Mouse (Mus musculus): ENCODE data around the gene Myo1f. TPM values are rescaled to one million over a fixed set of nuclear protein-coding genes. Genes with fewer than 3 reads are reported as not detected.

Myo1f gene
- 1.5 and 2.7 TPM in 2 replicates for polyA plus RNA-seq (2012; rRNA removed)

- H3K36me3 ChIP-seq (ENCODE audit: control insufficient read depth, insufficient read depth, low read length): no peaks in the 10 kb centered on the region
- H3K27me3 ChIP-seq (replicated peaks; ENCODE audit: control insufficient read depth, insufficient read depth, low read length): no peaks in the 10 kb centered on the region
- no peak within 1 kb of the TSS; the same call in 1 of the 2 replicates for H3K27ac ChIP-seq (ENCODE audit: insufficient read depth, low read depth, low read length)
- H3K4me1 ChIP-seq (ENCODE audit: control insufficient read depth, insufficient read depth, low read length): 0 out of 2 replicates have a peak, but pooled peaks cover 2% of the 10 kb centered on the region
- peak; percentile 29 for DNase-seq
- TF ChIP-seq POLR2A (IDR thresholded peaks at IDR 0.05; ENCODE audit: low read depth, low read length) (no peak), CTCF (conservative IDR thresholded peaks at IDR 0.05; ENCODE audit: insufficient read depth, insufficient read length, low read depth, low read length) (no peak)
- no peak within 1 kb of the TSS for H3K4me3 ChIP-seq (ENCODE audit: insufficient read depth, low read depth, low read length)
- 33% methylated on average over 6 of the region's 6 CpGs for WGBS
Measured at GRCm38 (mm10) chr17:33555223-33555855, at the start of gene Myo1f. TSS of gene Myo1f (plus strand) at chr17:33555707.

GRCm38 (mm10) chr17:33508386-33508785 is 47.1 kb upstream of the Myo1f start:
- H3K27ac ChIP-seq (ENCODE audit: insufficient read depth, low read depth, low read length): no peak overlapping the region
- WGBS: 86% methylated on average over 1 of the region's 1 CpGs
- H3K4me1 ChIP-seq (ENCODE audit: control insufficient read depth, insufficient read depth, low read length): no peaks in the 10 kb centered on the region
- H3K27me3 ChIP-seq (replicated peaks; ENCODE audit: control insufficient read depth, insufficient read depth, low read length): no peaks in the 10 kb centered on the region
- DNase-seq: no peak
- no peaks in the 10 kb centered on the region for H3K36me3 ChIP-seq (ENCODE audit: control insufficient read depth, insufficient read depth, low read length)
- H3K4me3 ChIP-seq (ENCODE audit: insufficient read depth, low read depth, low read length): no peak overlapping the region
- no peak for TF ChIP-seq CTCF (conservative IDR thresholded peaks at IDR 0.05; ENCODE audit: insufficient read depth, insufficient read length, low read depth, low read length)
- TF ChIP-seq POLR2A (IDR thresholded peaks at IDR 0.05; ENCODE audit: low read depth, low read length): no peak

- WGBS: 61% methylated on average over 5 of the region's 5 CpGs
Measured at GRCm38 (mm10) chr17:33510172-33510571, 45.3 kb upstream of the Myo1f start.

GRCm38 (mm10) chr17:33512441-33513415 is 42.8 kb upstream of the Myo1f start:
- WGBS: 38% methylated on average over 2 of the region's 2 CpGs
- no peak overlapping the region for H3K4me3 ChIP-seq (ENCODE audit: insufficient read depth, low read depth, low read length)
- H3K27ac ChIP-seq (ENCODE audit: insufficient read depth, low read depth, low read length): no peak overlapping the region
- TF ChIP-seq POLR2A (IDR thresholded peaks at IDR 0.05; ENCODE audit: low read depth, low read length) (no peak), CTCF (conservative IDR thresholded peaks at IDR 0.05; ENCODE audit: insufficient read depth, insufficient read length, low read depth, low read length) (no peak)
- H3K36me3 ChIP-seq (ENCODE audit: control insufficient read depth, insufficient read depth, low read length): no peaks in the 10 kb centered on the region
- DNase-seq: no peak
- no peaks in the 10 kb centered on the region for H3K27me3 ChIP-seq (replicated peaks; ENCODE audit: control insufficient read depth, insufficient read depth, low read length)
- H3K4me1 ChIP-seq (ENCODE audit: control insufficient read depth, insufficient read depth, low read length): no peaks in the 10 kb centered on the region

More at GRCm38 (mm10) chr17:33510172-33510571, 45.3 kb upstream of the Myo1f start:
- TF ChIP-seq CTCF (conservative IDR thresholded peaks at IDR 0.05; ENCODE audit: insufficient read depth, insufficient read length, low read depth, low read length): no peak
- TF ChIP-seq POLR2A (IDR thresholded peaks at IDR 0.05; ENCODE audit: low read depth, low read length): no peak
- DNase-seq: no peak
- no peak overlapping the region for H3K4me3 ChIP-seq (ENCODE audit: insufficient read depth, low read depth, low read length)
- H3K36me3 ChIP-seq (ENCODE audit: control insufficient read depth, insufficient read depth, low read length): no peaks in the 10 kb centered on the region
- no peak overlapping the region for H3K27ac ChIP-seq (ENCODE audit: insufficient read depth, low read depth, low read length)
- H3K4me1 ChIP-seq (ENCODE audit: control insufficient read depth, insufficient read depth, low read length): no peaks in the 10 kb centered on the region
- H3K27me3 ChIP-seq (replicated peaks; ENCODE audit: control insufficient read depth, insufficient read depth, low read length): no peaks in the 10 kb centered on the region

- H3K27me3 ChIP-seq (replicated peaks; ENCODE audit: control insufficient read depth, insufficient read depth, low read length): no peaks in the 10 kb centered on the region
- H3K4me3 ChIP-seq (ENCODE audit: insufficient read depth, low read depth, low read length): no peak overlapping the region
- no peak for DNase-seq
- WGBS: 84% methylated on average over 5 of the region's 5 CpGs
- no peaks in the 10 kb centered on the region for H3K36me3 ChIP-seq (ENCODE audit: control insufficient read depth, insufficient read depth, low read length)
- no peaks in the 10 kb centered on the region for H3K4me1 ChIP-seq (ENCODE audit: control insufficient read depth, insufficient read depth, low read length)
- peak; percentile 27; the same call in 1 of the 2 replicates for TF ChIP-seq CTCF (conservative IDR thresholded peaks at IDR 0.05; ENCODE audit: insufficient read depth, insufficient read length, low read depth, low read length)
- TF ChIP-seq POLR2A (IDR thresholded peaks at IDR 0.05; ENCODE audit: low read depth, low read length): no peak
- H3K27ac ChIP-seq (ENCODE audit: insufficient read depth, low read depth, low read length): no peak overlapping the region
Measured at GRCm38 (mm10) chr17:33513874-33514273, 41.6 kb upstream of the Myo1f start.

- WGBS: 3% methylated on average over 1 of the region's 1 CpGs
- TF ChIP-seq CTCF (conservative IDR thresholded peaks at IDR 0.05; ENCODE audit: insufficient read depth, insufficient read length, low read depth, low read length): no peak
- TF ChIP-seq POLR2A (IDR thresholded peaks at IDR 0.05; ENCODE audit: low read depth, low read length): no peak
- H3K4me3 ChIP-seq (ENCODE audit: insufficient read depth, low read depth, low read length): no peak overlapping the region
- H3K27me3 ChIP-seq (replicated peaks; ENCODE audit: control insufficient read depth, insufficient read depth, low read length): no peaks in the 10 kb centered on the region
- H3K27ac ChIP-seq (ENCODE audit: insufficient read depth, low read depth, low read length): no peak overlapping the region
- peak; percentile 8 for DNase-seq
- H3K36me3 ChIP-seq (ENCODE audit: control insufficient read depth, insufficient read depth, low read length): no peaks in the 10 kb centered on the region
- no peaks in the 10 kb centered on the region for H3K4me1 ChIP-seq (ENCODE audit: control insufficient read depth, insufficient read depth, low read length)
Measured at GRCm38 (mm10) chr17:33520366-33520765, 35.1 kb upstream of the Myo1f start.

All from kidney, adult 2 months (tissue).